Mouse (Mus musculus) fibroblast of lung, adult 2 months (primary cell): Measurements from ENCODE around the gene Pla2g5.
"Not testable (repeated sequence)": the region's sequence is repeated elsewhere in the genome, so short reads cannot be mapped to it uniquely, and the experiment has no call there.

ENCODE experiments used
- DNase-seq: peaks from one replicate; pipeline ENCODE4 v3.0.0-alpha.2; 2011; ENCODE audit warnings: low read depth

Pla2g5 gene

DNA sequence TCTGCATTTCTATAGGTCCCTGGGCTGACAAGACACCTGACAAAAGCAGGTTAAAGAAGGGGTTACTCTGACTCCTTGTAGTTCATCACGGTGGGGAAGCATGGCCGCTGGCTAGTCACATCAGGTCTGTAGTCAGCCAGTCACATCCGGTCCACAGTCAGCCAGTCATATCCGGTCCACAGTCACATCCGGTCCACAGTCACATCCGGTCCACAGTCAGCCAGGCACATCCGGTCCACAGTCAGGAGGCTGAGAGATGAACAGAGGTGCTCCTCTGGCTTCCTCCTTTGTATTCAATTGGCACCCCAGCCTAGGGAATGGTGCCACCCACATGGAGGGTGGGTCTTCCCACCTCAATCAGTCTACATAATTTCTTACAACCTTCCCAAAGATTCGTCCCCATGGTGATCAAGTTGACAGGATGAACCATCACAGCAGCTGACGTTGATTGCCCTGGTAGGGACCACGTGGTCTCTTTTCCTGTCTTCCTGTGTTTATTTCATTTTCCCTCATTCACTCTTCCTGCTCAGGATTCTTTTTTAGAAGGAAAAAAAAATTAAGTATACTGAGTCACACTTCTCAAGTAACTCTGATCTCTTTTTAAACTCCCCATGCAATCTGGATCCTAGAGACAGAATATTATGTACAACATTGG is at the start of gene Pla2g5:
Pla2g5 (minus strand) TSS at position 139 of the 655 bp plus-strand sequence.
- DNase-seq, result no peak

DNA sequence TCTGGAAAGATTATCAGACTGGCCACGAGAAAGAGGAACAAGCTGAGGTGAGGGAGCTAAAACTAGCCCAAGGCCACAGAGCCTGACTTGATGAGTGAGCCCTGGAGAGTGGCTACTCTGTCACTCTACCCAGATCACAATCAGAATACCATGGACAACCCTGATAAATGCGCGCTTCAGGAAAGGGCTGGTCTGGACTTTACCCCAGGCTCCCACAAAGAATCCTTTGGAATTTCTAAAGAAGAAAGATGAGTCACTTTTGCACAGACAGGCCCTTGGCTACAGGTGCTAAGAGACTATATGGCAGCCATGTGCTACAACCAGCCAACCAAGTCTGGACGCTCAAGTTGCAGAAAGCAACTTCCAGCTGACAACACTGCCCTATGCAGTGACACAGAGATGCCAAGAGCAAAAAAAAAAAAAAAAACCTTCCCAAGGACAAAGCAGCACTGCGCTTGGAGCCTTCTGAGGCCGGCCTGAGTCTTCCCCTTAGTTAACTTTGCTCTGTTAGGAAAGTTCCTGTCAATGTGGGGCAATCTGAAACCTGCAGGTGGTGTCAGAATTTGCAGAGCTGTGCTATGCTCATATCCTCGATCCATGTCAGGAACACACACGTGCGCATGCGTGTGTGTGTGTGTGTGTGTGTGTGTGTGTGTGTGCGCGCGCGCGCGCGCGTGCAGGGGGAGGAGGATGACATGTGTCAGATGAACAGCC is 42.5 kb upstream of the Pla2g5 start:
- no peak for DNase-seq

DNA sequence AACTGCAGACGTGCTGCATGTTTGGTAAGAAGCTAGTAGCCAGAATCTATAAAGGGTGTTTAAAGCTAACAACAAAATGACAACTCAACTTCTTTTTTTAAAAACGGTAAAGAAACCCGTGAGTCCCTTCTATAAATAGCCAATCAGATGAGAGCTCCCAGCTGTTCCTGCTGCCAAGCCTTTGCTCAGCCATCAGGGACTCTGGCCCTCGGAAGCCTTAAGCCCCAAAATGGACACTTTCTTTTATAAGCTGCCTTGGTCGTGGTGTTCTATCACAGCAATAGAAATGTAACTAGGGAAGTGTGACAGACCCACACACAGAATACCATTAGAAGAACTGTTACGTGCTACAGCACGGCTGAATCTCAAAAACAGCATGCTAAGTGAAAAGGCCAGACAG is 36.1 kb upstream of the Pla2g5 start:
- no peak for DNase-seq

DNA sequence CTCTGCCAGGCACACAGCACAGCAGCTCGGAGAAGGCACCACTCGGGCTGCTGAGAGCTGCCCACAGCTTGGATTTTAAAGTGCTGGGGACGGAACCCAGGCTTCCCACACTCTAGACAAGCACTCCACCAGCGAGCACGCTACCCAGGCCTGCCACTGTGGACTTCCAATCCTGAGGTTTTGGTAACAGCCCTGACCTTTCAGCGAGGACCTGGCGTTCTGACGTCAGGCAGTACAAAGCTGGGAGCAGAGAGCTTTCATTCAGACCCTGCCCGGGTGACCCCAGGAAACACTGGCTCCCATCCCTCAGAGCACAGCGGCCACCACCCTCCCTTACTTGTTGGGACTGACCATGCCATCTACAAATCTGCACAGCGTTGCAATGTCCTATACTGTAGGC is 30.5 kb upstream of the Pla2g5 start:
- not testable (repeated sequence) for DNase-seq

DNA sequence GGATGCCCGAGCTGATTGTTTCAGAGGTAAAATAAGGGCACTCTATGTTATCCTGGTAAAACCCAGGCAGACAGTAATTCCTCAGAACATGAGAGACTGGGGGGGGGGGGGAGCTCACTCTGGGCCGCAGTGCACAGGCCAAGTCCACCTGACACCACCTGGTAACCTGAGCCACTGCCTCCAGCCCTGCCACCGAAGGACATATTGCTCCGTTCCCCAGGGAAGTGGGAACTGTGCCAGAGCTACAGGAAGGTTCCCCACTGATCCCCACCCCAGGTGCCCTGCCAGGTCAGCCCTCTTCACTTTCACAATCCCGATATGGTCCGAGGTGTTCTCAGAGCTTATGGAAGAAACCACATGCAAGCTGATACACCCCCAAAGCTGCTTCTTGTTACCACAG is 29.4 kb upstream of the Pla2g5 start:
- DNase-seq, result no peak

DNA sequence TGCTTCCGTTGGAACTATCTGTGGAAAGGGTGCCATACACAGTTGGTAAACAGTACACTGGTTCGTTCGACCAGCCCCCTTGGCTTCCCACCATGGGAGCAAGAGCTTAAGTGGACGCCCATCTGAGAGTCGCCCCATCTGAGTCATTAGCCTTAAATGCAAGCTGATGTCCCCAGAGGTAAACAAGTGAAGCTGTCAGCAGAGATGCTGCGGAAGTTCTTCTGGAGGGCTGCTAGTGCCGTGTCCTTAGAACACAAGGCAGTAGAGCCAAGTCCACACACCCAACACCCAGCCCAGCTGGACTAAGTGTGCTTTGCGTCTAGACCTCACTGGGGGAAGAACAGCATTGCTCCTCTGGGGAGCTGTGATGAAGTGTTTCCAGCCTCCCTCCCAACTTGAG is 26.4 kb upstream of the Pla2g5 start:
- no peak for DNase-seq

DNA sequence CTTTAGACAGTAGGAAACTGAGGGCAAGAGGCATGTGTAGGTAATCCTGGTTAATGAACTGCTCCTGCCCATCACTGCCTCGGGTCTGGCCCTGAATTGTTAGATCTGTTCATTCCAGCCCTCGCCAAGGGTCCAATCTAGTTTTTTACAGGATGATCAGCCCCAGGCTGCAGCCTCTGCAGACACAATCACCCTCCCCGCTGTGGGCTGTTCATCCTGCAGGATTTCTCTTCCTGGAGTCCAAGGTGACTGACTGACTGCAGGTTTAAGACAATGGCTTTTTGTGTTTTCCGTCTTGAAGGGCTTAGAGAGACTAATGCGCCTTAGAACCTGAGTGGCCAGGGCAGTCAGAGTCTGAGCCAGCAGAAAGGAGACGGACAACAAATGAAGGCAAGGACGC is 25.9 kb upstream of the Pla2g5 start:
- no peak for DNase-seq

DNA sequence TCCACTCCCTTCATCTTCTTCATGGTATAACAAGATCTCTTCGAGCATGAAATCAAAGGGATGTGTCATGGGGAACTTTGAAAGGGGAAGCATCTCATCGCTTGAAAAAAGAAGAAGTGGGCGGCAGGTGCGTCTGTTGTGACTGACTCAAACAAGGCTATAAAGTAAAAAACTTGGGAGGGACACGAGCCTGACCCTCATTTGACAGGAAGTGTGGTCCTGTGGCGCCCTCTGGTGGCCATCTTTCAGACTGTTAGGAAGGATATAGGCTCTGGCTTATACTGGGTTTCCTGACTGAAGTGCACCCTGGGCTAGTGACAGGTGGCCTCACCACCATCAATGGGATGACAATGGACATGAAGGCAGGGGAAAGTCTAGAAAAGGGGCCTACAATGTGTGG is 21.0 kb upstream of the Pla2g5 start:
- no peak for DNase-seq

DNA sequence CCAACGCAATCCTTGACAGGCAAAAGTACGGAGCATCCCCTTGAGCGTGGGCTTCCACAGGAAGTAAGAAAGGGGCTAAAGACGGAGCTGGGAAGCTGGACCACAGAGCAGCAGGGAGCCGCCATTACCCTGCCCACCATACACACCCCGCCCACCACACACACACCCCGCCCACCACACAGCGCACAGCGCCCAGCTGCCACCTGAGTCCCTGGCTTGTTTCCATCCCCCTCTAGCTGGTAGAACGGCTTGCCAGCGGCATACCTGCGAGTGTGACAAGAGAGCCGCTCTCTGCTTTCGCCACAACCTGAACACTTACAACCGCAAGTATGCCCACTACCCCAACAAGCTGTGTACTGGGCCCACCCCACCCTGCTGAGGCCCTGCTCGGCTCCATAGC is 18.9 kb upstream of the Pla2g5 start:
- no peak for DNase-seq

DNA sequence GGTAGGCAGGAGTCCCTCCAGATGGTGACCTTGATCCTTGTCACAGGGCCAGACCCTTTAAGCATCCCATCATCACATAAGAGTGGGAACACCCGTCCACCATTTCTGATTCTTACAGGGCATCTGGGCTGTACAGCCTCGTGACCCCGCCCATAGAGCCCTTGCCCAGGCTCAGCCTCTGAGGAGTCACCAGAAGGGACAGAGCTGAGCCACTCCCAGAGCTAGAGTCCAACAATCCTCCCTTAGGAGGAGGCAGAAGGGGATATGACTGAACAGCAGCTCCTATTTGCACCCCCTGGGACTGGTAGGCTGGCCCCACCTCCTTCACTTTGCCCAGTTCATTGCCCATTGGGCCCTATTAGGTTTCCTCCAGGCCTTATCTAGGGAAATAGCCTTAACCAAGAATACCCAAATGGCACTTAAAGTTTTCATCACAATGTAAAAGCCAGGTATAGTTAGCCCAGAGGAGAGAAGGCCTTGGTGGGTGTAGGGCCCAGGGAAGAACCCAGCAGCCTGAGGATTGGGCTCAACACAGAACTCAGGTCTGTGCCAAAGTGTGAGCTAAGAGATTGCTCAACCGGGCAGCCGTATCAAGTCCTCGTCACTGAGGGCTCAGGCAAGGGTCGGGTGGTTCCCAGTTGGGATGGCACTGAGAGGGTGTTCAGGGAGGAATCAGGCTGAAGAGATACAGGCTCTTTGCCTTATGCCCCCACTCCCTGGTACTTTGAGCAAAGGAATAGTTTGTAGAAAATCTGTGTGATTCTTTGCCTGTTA is 17.7 kb upstream of the Pla2g5 start:
- no peak for DNase-seq

DNA sequence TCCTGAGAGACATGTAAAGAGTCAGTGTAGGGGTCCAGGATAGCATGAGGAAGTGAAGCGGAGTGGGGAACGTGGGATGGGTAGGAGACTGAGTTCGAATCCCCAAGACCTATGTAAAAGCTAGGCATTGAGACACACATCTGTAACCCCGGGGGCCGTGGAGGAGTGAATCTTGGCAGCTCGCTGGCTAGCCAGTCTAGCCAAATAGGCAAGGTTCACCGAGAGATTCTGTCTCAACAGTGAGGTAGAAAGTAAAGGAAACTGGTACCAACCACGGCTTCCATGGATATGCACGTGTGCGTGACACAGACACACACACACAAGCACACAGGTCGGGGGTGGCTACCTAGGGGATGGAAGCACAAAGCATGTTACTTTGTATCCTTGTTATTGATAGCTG is 16.5 kb upstream of the Pla2g5 start:
- no peak for DNase-seq

DNA sequence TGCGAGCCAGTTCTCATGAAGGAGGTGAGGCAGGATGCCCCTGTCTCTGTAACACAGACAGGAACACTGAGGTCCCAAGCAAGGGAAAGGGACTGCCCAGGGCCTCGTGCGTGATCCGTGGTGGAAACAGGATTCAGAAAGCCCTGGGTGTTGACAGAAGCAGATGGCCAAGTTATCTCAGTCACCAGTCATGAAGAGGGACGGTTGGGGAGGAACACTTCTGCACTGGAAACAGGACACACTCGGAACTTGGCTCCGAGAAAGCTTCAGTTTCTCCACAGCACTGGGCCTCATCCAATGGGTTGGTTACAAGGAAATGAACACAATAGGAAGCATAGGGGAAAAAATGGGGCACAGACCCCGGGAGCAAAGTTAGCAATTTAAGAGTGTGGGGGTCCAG is 15.5 kb upstream of the Pla2g5 start:
- no peak for DNase-seq

DNA sequence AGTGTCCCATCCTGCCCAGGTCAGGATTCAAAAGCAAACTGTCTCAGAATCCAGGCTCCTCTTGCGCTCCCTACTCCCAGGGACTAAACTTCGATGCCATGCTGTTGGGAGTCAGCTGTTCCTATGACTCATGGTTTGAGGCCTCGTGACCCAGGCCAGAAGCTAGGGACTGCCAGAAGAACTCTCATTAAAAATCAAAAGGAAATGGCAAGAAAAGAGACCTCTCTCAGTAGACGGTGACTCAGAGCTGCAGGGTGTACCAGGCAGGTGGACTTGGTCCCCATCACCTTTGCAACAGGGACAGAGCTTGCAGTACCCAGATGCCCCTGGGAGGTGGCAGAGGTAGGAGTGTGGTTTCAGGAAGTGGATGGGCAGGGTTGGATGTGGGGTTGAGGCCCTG is 14.4 kb upstream of the Pla2g5 start, which contains the start of gene Pla2g2e:
Pla2g2e (plus strand) TSS at position 212 of the 400 bp plus-strand sequence.
- peak; percentile 62 for DNase-seq

DNA sequence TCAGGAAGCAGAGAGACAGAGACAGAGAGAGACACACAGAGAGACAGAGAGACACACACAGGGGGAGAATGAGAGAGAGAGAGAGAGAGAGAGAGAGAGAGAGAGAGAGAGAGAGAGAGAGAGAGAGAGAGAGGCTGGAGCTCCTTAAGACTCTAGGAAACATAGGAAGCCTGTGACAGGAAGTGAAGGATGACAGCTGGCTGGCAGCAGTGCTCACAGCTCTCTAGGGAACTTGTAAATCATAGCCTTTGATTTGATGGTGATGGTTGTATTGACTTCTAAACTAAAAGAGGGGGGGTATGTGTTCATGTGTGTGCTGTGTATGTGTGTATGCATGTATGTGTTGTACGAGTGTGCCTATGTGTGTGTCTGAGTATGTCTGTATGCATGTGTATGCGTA is 12.7 kb upstream of the Pla2g5 start:
- no peak for DNase-seq

DNA sequence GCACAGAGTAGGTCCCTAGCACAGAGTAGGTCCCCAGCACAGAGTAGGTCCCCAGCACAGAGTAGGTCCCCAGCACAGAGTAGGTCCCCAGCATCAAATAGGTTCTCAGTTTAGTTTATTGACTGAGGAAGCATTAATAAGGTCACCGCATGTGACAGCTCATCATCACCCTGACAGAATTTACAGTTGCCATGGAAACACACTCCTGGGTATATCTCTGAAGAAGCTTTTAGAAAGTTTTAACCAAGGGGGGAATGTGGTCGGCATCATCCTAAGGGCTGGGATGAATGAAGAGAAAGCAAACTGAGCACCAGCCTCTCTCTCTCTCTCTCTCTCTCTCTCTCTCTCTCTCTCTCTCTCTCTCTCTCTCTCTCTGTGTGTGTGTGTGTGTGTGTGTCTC is 12.0 kb upstream of the Pla2g5 start:
- DNase-seq, result not testable (repeated sequence)

DNA sequence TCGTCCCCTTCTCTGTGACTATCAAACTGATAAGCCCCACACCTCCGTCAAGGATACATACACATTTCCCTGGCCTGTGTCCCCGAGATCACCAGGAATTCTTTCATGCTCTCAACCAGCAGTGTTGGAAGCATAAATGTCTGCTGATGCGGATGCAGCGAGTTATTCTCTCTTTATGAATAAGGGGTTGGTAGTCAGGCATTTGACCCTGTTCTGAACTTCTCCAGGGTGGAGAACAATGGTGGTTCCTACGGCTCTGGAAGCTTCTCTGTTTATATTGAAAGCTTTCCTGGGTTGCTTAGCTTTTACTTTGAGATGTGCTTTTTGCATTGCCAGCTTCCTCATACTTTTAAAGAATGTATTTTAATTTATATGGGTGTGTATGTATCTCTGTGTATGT is 10.6 kb upstream of the Pla2g5 start, which contains the start of gene Gm13030:
Gm13030 (minus strand) TSS at position 101 of the 400 bp plus-strand sequence.
- no peak for DNase-seq

DNA sequence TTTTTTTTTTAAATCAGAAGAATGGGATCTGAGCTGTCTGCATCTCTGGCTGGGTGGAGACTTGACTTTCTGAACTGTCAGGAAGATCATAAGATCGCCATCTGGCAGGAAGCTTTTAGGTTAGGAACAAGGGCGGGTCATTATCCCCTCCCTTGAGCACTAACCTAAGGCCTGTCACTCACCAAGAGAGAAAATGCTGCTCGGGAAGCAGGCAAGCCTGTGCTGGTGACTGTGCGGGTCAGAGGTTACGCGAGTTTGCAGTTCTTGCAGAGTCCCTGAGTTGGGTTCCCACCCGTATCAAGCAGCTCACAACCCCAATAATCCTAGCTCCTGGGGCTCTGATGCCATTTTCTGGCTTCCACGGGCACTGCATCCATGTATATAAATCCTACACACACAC is 5.4 kb upstream of the Pla2g5 start:
- DNase-seq, result no peak

DNA sequence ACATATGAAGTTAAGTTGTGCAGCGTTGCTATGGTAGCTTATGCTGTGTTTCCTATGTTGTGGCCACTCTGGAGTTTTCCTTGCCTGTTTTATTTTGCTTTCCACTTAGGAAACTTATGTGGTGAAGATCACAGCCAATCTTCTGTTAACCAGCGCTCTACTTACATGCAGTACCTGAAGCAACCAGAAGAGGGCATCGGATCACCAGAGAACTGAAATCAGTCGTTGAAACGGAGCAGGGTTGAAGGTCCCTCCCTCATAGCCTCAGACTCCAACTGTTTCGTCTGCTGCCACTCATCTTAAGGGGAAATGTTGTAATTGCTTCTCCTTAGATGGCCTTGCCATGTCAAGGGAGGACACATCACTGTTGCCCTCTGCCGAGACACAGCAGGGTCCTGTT is 3.1 kb upstream of the Pla2g5 start:
- DNase-seq, result no peak

DNA sequence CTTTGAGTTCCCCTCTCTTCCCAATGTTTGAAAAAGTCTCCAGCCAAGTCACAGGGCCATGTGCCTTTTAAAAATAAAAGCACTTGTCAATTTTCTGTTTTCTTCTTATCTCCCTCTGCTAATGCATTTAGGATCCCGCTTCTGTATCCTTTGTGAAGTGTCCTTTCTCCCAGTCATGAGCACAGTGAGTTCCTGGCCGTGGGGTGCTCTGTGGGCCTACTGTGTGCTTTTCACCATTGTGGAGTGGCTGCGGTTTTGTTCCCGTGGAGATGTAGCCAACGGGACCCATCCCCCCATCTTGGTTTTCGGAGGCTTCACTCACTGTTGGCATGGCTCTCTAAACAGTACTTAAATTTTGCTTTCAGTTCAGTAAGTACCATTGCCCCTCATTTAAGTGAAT is 2.7 kb upstream of the Pla2g5 start:
- no peak for DNase-seq

DNA sequence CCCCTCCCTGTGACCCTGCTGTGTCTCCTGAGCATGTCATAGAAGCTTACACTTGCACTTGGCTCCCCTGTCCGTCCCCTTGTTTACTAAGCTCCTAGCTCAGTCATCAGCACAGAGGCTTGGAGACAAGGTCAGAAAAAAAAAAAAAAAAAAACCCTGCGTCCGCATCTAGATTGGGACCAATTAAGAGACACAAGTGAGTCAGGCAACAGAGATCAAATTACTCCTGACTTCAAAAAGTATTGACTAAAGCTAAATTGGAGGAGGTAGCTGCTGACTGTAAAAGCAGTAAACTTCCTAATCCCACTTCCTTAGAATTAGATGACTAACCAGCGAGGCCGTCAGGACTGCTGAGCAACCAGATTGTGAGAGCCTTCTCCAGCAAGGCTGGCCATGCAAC is 1.8 kb upstream of the Pla2g5 start:
- DNase-seq, result no peak

DNA sequence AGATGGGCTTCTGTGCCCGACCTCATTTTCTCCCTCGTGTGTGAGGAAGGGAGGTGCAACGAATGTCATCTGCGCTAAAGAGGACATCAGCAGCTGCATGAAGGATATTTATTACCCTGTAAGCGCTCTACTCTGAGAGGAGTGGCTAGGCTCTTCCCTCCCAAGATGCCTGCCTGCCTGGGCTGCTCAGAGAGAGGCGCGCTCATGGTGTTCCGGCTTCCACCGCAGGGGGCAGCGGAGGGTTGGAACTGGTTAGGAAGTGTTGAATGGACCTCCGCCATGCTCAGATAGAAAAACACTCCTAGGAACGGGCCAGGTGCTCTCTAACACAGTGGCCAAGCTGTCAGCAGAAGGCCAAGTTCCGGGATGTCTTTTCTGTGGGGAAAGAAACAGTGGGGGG is 3.6 kb downstream of the Pla2g5 start:
- DNase-seq, result no peak

DNA sequence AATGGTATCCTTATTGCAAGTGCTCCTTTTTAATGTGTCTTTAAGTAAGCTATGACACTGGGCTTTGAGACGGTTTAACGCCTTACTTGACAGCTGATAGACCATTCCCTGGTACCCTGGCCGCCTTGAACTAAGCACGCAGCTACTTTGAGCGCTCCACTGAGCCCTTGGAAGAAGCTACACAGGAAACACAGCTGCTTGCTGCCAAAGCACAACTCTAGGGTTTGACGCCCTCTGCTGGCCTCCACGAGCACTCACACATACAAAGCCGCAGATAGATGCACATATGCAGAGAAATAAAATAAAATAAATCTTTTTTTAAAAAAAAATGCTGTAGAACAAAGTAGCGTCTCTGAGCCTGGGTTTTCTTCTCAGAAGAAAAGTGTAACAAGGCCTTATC is 4.0 kb downstream of the Pla2g5 start:
- DNase-seq, result no peak

DNA sequence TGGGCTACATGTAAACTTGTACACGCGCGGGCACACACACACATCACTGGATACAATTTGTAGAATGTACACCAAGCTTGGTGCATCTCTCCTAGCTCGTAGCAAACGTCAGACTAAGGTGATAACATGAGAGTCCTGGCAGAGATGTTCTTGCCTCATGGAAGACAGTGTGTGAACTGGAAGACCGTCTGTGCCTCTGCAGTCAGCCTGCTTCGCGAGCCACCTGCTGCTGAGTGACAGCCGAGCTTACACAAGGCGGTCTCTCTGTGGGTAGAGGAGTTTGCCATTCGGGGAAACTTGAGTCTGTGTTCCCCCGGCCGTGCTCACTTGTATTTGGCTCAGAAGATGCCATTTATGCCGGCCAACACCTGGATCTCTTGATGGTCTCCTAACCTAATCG is 4.8 kb downstream of the Pla2g5 start:
- DNase-seq, result no peak
